Mouse (Mus musculus): ENCODE results near the gene Pctp.

- TF ChIP-seq CTCF (IDR thresholded peaks at IDR 0.05; ENCODE audit: control insufficient read depth, insufficient read depth, insufficient read length) (no peak), MAX (IDR thresholded peaks at IDR 0.05) (no peak), MYOD1 (IDR thresholded peaks at IDR 0.05; ENCODE audit: control insufficient read depth, insufficient read length, low read depth) (no peak), USF1 (IDR thresholded peaks at IDR 0.05; ENCODE audit: low read depth) (no peak), MYOG (IDR thresholded peaks at IDR 0.05; ENCODE audit: control insufficient read depth, extremely low read depth, insufficient read length) (no peak)
Measured at GRCm38 (mm10) chr11:89991661-89992060, 11.0 kb downstream of the Pctp start.
